Mouse (Mus musculus): ENCODE measurements around the gene Ttll10.

GRCm38 (mm10) chr4:156083348-156083747 is 24.1 kb upstream of the Ttll10 start:
- no peak for TF ChIP-seq CTCF (conservative IDR thresholded peaks at IDR 0.05; ENCODE audit: insufficient read depth, insufficient read length, low read depth, low read length)
- TF ChIP-seq POLR2A (IDR thresholded peaks at IDR 0.05; ENCODE audit: low read depth, low read length) = no peak
